Mouse (Mus musculus) lung, adult 2 months (tissue): Measurements from ENCODE around the gene Hemk1.

Experiments
- CTCF ChIP-seq: fragments of 200-500 bp; IDR thresholded peaks from 2 replicates; pipeline ENCODE4 v1.5.1; 2011; ENCODE audit warnings: mild to moderate bottlenecking, low read length, control low read depth; ENCODE audit not compliant: insufficient read depth
- POLR2A ChIP-seq: fragments of 200-500 bp; IDR thresholded peaks from 2 replicates; pipeline ENCODE4 v1.6.1; 2011; ENCODE audit warnings: low read depth, mild to moderate bottlenecking, control low read depth, low read length, borderline replicate concordance; ENCODE audit errors: extremely low read depth

- TF ChIP-seq CTCF (no peak), POLR2A (no peak)
These were observed 2.9 kb upstream of the Hemk1 start for GRCm38 (mm10) chr9:107340911-107341645.
